Mouse (Mus musculus): ENCODE measurements at regions not wholly inside any gene's neighbourhood (a gene's known extent, or its start where the extent isn't known, plus 50 kb on each side); places are given as distances from the start of the nearest gene placed in this dataset.
"Not testable (repeated sequence)": the region's sequence is repeated elsewhere in the genome, so short reads cannot be mapped to it uniquely, and the experiment has no call there.

DNA sequence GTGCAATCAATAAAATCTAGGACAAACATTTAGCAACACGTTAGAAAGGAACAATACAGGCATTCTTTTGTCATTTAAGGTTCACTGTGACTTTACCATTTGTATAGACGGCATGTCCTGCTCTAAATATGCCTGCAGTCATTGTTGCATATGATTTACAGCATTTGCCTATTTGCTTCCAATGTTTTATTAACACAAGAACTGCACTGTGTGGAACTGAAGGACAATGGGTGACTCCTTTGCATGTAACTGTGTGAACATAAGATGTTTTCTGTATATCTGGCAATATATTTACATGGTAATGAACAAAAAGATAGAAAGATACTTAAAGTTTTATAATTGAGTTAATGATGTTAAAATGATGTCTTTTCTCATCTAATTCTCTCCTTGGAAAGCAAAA, 57.1 kb downstream of the Pou4f1 start:
- in situ Hi-C loops (cut with MboI; ENCODE audit: low pct_unique_long_range_greater_than_20kb in 1 of 2, low sequenced_read_pairs in 2 of 2, unreplicated experiment in 1 of 2), result no loop called here

GRCm38 (mm10) chr14:104410292-104410691, 57.5 kb downstream of the Pou4f1 start:
- in situ Hi-C loops (cut with MboI; ENCODE audit: low pct_unique_long_range_greater_than_20kb in 1 of 2, low sequenced_read_pairs in 2 of 2, unreplicated experiment in 1 of 2), result no loop called here

DNA sequence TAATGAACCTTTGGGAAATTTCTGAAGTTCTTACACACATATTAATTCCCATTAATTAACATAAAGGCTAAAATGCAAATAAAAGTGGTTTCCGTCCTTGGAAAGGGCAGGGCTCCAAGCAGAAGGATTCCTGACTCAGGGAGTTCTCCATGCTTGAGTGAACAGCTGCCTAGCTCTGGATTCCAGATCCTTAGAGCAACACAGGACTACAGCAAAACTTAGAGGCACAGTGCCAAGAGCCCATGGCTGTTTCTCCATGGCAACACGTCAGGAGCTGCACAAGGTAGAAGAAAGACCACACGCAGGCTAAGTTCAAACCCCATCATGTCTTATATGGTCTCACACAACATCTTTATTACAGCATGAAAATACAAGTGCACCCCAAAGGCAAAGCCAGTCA, 61.7 kb downstream of the Pou4f1 start:
- in situ Hi-C loops (cut with MboI; ENCODE audit: low pct_unique_long_range_greater_than_20kb in 1 of 2, low sequenced_read_pairs in 2 of 2, unreplicated experiment in 1 of 2), result no loop called here

- in situ Hi-C loops (cut with MboI; ENCODE audit: low pct_unique_long_range_greater_than_20kb in 1 of 2, low sequenced_read_pairs in 2 of 2, unreplicated experiment in 1 of 2), result no loop called here
Measured at GRCm38 (mm10) chr14:104389297-104390071, 78.3 kb downstream of the Pou4f1 start.

DNA sequence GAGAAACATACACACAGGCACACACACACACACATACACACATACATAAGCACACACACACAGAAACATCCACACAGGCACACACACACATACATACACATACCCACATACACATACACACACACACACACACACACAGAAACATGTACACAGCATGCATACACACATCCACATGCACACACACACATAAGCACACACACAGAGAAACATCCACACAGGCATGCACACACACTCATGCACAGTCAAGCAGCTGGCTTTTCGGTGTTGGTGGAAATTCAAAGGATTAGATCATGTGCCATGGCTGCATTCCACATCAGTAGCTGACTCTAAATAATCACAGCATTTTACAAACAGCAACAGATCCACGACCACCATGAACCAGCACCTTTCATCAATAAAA, 78.9 kb downstream of the Pou4f1 start:
- in situ Hi-C loops (cut with MboI; ENCODE audit: low pct_unique_long_range_greater_than_20kb in 1 of 2, low sequenced_read_pairs in 2 of 2, unreplicated experiment in 1 of 2), result no loop called here

- in situ Hi-C loops (cut with MboI; ENCODE audit: low pct_unique_long_range_greater_than_20kb in 1 of 2, low sequenced_read_pairs in 2 of 2, unreplicated experiment in 1 of 2), result no loop called here
Measured at GRCm38 (mm10) chr14:104380986-104381385, 86.8 kb downstream of the Pou4f1 start.

GRCm38 (mm10) chr14:104372776-104373175, 95.0 kb downstream of the Pou4f1 start:
- in situ Hi-C loops (cut with MboI; ENCODE audit: low pct_unique_long_range_greater_than_20kb in 1 of 2, low sequenced_read_pairs in 2 of 2, unreplicated experiment in 1 of 2), result no loop called here

DNA sequence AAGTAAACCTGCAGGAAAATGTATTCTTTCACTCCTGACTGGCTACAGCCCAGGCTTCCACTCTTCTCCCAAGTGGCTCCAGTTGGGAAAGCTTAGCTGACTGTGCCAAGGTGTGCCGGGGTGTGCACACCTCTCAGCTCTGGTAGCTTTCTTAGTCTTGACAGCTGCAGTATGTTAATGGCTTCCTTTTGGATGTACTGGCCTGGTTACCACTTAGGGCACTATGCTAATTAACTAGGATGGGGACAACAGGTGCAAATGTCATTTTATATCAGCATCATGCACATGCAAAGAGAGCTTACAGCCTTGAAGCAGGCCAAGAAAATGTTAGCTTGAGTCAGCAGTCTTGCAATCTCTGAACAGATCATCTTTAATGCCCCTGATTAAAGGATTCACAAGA, 111.2 kb downstream of the Pou4f1 start:
- in situ Hi-C loops (cut with MboI; ENCODE audit: low pct_unique_long_range_greater_than_20kb in 1 of 2, low sequenced_read_pairs in 2 of 2, unreplicated experiment in 1 of 2), result no loop called here

GRCm38 (mm10) chr14:104336783-104337182, 131.0 kb downstream of the Pou4f1 start:
- in situ Hi-C loops (cut with MboI; ENCODE audit: low pct_unique_long_range_greater_than_20kb in 1 of 2, low sequenced_read_pairs in 2 of 2, unreplicated experiment in 1 of 2), result not testable (repeated sequence)

DNA sequence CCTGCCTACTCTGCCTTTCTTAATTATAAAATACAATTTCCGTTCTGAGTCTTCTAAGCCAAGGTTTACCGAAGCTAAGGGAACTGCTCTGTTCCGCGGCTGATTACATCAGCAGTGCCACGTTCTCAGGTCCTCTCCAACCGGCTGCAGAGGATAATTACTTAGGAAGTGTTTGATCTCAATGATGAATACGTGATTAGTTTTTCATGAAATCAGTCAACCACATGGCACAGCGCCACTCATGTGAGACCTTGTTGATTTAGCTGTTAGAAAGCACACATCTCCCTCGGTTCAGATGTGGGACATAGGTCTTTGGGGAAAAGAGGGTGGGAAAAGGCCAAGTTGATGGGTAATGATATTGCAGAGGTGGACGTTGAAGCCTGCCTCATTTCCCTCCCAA, 141.7 kb downstream of the Pou4f1 start:
- in situ Hi-C loops (cut with MboI; ENCODE audit: low pct_unique_long_range_greater_than_20kb in 1 of 2, low sequenced_read_pairs in 2 of 2, unreplicated experiment in 1 of 2), result no loop called here

- in situ Hi-C loops (cut with MboI; ENCODE audit: low pct_unique_long_range_greater_than_20kb in 1 of 2, low sequenced_read_pairs in 2 of 2, unreplicated experiment in 1 of 2), result no loop called here
Measured at GRCm38 (mm10) chr14:104300141-104300540, 167.7 kb downstream of the Pou4f1 start.

DNA sequence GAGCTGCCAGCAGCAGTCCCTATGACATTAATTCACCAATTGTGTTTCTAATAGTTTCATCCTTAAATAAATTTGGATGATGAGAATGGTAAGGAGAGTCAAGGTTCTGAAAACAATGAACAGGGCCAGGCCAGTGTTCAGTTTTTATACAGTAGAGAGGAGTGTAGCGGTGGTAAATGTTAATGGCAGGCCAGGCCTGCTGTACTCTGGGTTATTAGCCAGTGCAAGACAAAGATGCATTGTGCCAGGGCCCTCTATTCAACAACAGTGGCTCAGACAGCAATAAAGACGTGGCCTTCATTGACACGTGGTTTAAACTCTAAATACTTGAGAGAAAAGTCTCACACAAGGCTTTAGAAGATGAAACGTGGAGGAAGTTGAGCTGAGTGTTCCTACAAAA, 169.5 kb downstream of the Pou4f1 start:
- in situ Hi-C loops (cut with MboI; ENCODE audit: low pct_unique_long_range_greater_than_20kb in 1 of 2, low sequenced_read_pairs in 2 of 2, unreplicated experiment in 1 of 2), result no loop called here

DNA sequence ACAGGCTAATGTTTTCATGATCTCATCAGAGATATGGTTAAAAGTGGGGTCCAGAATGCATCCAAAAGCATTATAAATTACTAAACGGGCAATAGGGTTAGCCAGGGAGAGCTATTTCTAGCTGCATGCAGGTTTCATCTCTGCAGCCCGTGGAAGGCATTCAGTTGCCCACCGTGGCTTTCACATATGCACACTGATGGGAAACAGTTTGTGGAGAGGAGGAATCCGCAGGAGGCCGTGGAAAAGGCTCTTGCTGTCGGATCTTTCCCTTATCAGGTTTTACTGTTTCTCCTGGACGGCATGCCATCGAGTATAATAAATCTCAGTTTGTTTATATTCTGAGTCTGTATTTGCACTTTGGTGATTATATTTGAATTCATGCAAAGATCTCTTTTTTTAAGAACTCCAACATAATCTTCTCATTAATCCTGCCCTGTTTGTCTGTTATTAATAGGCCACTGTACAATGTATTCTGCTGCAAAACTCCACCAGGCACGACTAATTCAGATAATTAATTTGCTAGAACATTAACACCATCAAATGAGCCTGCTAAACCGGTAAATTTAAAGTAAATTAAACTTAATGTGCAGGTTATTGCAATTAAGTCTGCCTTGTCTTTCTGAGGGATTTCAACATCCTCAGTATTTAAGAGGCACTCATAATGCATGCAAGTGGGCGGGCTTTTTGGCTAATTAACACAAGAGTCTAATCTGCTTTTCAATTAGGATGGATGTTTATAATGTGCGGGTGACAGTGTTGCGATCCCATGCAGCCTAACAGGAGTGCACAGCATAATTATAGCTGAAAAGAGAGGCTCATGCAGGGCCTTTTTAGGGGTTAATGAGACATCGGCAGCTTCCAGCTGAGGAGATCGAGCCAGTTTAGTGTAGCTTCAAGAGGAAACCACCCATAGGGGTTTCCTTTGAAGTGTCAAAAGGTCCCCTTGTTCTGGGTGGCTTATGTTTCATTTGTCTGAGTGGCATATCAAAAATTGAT, 170.2 kb downstream of the Pou4f1 start:
- in situ Hi-C loops (cut with MboI; ENCODE audit: low pct_unique_long_range_greater_than_20kb in 1 of 2, low sequenced_read_pairs in 2 of 2, unreplicated experiment in 1 of 2), result no loop called here

- in situ Hi-C loops (cut with MboI; ENCODE audit: low pct_unique_long_range_greater_than_20kb in 1 of 2, low sequenced_read_pairs in 2 of 2, unreplicated experiment in 1 of 2), result no loop called here
Measured at GRCm38 (mm10) chr14:104293814-104294213, 174.0 kb downstream of the Pou4f1 start.

- in situ Hi-C loops (cut with MboI; ENCODE audit: low pct_unique_long_range_greater_than_20kb in 1 of 2, low sequenced_read_pairs in 2 of 2, unreplicated experiment in 1 of 2), result no loop called here
Measured at GRCm38 (mm10) chr14:104293147-104293546, 174.7 kb downstream of the Pou4f1 start.

DNA sequence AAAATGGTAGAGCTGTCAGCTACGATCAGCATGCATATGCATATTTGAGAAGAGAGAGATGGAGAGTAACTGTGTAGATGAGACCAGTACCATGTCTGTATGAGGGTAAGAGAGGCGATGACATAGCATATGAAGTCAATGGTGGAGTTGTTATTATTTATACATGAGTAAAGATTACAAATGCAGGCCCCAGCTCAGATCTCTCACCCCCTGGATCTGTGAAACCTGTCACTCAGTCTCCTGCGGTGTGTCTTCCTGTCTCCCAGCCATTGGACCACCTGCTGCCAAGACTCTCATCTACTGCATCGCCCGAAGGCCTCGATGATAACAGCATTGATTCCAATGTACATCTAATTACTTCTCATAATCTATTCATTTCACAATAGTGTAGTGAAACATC, 187.4 kb downstream of the Pou4f1 start:
- in situ Hi-C loops (cut with MboI; ENCODE audit: low pct_unique_long_range_greater_than_20kb in 1 of 2, low sequenced_read_pairs in 2 of 2, unreplicated experiment in 1 of 2), result no loop called here

GRCm38 (mm10) chr14:104279890-104280289, 187.9 kb downstream of the Pou4f1 start:
- in situ Hi-C loops (cut with MboI; ENCODE audit: low pct_unique_long_range_greater_than_20kb in 1 of 2, low sequenced_read_pairs in 2 of 2, unreplicated experiment in 1 of 2), result no loop called here

GRCm38 (mm10) chr14:104274752-104275151, 193.0 kb downstream of the Pou4f1 start:
- in situ Hi-C loops (cut with MboI; ENCODE audit: low pct_unique_long_range_greater_than_20kb in 1 of 2, low sequenced_read_pairs in 2 of 2, unreplicated experiment in 1 of 2), result no loop called here

- in situ Hi-C loops (cut with MboI; ENCODE audit: low pct_unique_long_range_greater_than_20kb in 1 of 2, low sequenced_read_pairs in 2 of 2, unreplicated experiment in 1 of 2), result no loop called here
Measured at GRCm38 (mm10) chr14:104264919-104265764, 202.7 kb downstream of the Pou4f1 start.
